Mouse (Mus musculus): ENCODE data around the gene Btg1.

DNA sequence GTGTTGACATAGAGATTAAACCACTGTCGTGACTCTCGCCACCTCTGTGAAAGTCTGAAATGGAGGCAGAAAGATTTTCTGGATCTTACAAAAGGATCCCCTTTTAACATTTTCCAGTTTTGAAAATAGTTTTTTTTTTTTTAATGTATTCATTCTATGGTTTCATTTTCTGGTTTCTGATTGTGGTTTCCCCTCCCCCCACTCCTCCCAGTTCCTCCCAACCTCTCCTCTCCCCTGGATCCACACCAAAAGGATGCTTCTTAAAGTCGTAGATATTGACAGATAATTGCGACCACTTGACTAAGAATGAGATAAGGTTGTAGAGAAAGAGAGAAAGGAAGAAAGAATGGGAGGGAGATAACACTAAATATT lies 16.3 kb downstream of the Btg1 start:
- no peak for TF ChIP-seq CTCF (IDR thresholded peaks at IDR 0.05; ENCODE audit: low read depth)
- TF ChIP-seq EP300 (IDR thresholded peaks at IDR 0.05; ENCODE audit: low read depth) = no peak

Measured in liver, postnatal 0 days (tissue).